Mouse (Mus musculus) forebrain, embryonic 11.5 days (tissue): Measurements from ENCODE around the gene Gm11020. TPM values are rescaled to one million over a fixed set of nuclear protein-coding genes. Genes with fewer than 3 reads are reported as not detected.

ENCODE experiments used
- ATAC-seq: fragments of 200-750 bp; cut with Nextera tagmentation; replicated peaks from 2 replicates; pipeline ENCODE4 v1.8.0; 2017; ENCODE audit warnings: moderate TSS enrichment; ENCODE audit not compliant: low FRiP score
- DNase-seq: peaks from one replicate; pipeline ENCODE4 v3.0.0-alpha.2; 2017; ENCODE audit warnings: low spot score
- H3K27ac ChIP-seq: fragments of 300-500 bp; sonication (generic); 2 replicates; pipeline ENCODE4 v1.5.1; 2014; ENCODE audit warnings: low read depth, low read length
- H3K27me3 ChIP-seq: fragments of 300-500 bp; sonication (generic); 2 replicates; pipeline ENCODE4 v1.6.1; 2014; ENCODE audit warnings: mild to moderate bottlenecking, low read length, mixed read lengths; ENCODE audit not compliant: control insufficient read depth, insufficient read depth
- H3K36me3 ChIP-seq: fragments of 300-500 bp; sonication (generic); 2 replicates; pipeline ENCODE4 v1.6.1; 2014; ENCODE audit warnings: mild to moderate bottlenecking, low read length, moderate library complexity, mixed read lengths; ENCODE audit not compliant: control insufficient read depth, insufficient read depth
- H3K4me1 ChIP-seq: fragments of 300-500 bp; sonication (generic); replicated peaks from 2 replicates; pipeline ENCODE4 v1.6.1; 2014; ENCODE audit warnings: low read length, mixed read lengths; ENCODE audit not compliant: control insufficient read depth, insufficient read depth
- H3K4me2 ChIP-seq: fragments of 300-500 bp; sonication (generic); 2 replicates; pipeline ENCODE4 v1.6.1; 2014; ENCODE audit warnings: low read depth, mild to moderate bottlenecking, low read length, moderate library complexity, mixed read lengths; ENCODE audit not compliant: severe bottlenecking
- H3K4me3 ChIP-seq: fragments of 300-500 bp; sonication (generic); 2 replicates; pipeline ENCODE4 v1.5.1; 2014; ENCODE audit warnings: low read depth, low read length
- H3K9ac ChIP-seq: fragments of 300-500 bp; sonication (generic); 2 replicates; pipeline ENCODE4 v1.6.1; 2014; ENCODE audit warnings: low read length
- H3K9me3 ChIP-seq: fragments of 300-500 bp; sonication (generic); 2 replicates; pipeline ENCODE4 v1.6.1; 2016; ENCODE audit warnings: low read length, mixed read lengths; ENCODE audit not compliant: control insufficient read depth
- WGBS: fragments of 180-500 bp; shearing (Covaris S2); extraction: QIAGEN DNeasy Blood & Tissue Kit; methylation state at CpG from one replicate; pipeline ENCODE4 v1.1.7; 2014; 5-methylcytosine and 5-hydroxymethylcytosine counted together
- polyA plus RNA-seq: library from polyadenylated mRNA; unstranded; fragments of >200 nt; fragmentation: Nextera tagmentation; extraction: Ambion mirVana; gene quantifications from 2 replicates; pipeline ENCODE4 v1.2.1, GENCODE M21; 2014

Gene Gm11020
- polyA plus RNA-seq, 1 experiment from 2014 or later, result not detected

DNA sequence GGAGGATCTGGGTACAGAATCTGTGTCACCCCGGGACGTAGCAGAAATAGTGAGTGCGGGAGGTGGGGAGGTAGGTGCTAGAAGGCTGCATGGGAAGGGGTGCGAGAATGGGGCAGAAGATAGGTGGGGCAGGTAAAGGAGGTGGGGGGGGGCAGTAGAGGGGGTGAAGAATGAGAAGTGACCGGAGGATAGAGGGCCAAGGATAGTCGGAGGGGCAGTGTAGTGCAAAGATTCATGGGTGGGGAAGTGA is 18.5 kb downstream of the Gm11020 start:
- Histone ChIP-seq H3K9ac (peak overlapping the region; percentile 74), H3K4me1 (no peaks in the 10 kb centered on the region; the same call in 1 of the 2 replicates), H3K27ac (no peak overlapping the region), H3K4me3 (peak overlapping the region; percentile 55), H3K4me2 (peak overlapping the region; percentile 85), H3K27me3 (no peaks in the 10 kb centered on the region), H3K36me3 (no peaks in the 10 kb centered on the region), H3K9me3 (no peaks in the 10 kb centered on the region)
- 5% methylated on average over 6 of the region's 6 CpGs for WGBS
- DNase-seq, result no peak
- ATAC-seq, result no peak

DNA sequence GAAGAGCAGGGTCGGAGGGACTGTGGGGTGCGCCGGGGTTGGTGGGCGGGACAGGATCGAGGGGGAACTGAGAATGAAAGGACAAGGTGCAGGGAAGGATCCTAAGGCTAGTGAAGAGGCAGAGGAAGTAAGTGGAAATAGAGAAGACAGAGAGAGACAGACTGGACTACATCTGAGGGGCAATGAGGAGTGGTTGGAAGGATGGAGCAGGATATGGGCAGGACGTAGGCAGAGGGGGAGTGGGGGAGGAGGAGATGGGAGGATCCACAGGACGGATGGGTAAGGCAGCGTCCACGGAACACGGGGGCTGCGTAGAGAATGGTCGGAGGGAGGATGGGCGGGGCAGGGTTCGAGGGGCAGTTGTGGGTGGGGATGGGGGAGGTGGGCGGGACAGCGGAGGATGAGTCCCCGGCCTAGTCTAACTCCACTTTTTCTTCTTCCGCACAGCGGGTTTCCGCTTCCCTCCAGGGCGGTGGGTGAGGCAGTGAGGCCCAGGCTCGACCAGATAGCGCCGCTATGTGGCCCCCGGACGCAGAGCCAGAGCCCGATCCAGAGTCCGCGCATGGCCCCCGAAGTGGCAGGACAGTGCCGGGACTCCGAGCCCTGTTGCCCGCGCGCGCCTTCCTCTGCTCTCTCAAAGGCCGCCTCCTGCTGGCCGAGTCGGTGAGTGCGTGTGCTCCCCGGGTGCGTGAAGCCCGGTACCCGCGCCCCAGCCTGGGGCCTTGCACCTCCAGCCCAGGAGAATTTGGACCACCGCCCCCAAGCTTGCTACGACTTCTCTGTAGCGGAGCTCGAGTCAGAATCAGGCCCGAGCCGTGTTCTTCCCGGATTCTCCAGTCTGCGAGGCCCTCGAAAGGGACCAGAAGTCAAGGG is 19.1 kb downstream of the Gm11020 start:
- peak; percentile 91 for DNase-seq
- Histone ChIP-seq H3K4me1 (no peaks in the 10 kb centered on the region; the same call in 1 of the 2 replicates), H3K36me3 (no peaks in the 10 kb centered on the region), H3K27ac (peak overlapping the region; percentile 31), H3K9me3 (no peaks in the 10 kb centered on the region), H3K4me2 (peak overlapping the region; percentile 85), H3K9ac (peak overlapping the region; percentile 74), H3K4me3 (peak overlapping the region; percentile 55), H3K27me3 (no peaks in the 10 kb centered on the region)
- WGBS, result under 1% methylated on average over 45 of the region's 54 CpGs
- ATAC-seq, result peak; percentile 80

DNA sequence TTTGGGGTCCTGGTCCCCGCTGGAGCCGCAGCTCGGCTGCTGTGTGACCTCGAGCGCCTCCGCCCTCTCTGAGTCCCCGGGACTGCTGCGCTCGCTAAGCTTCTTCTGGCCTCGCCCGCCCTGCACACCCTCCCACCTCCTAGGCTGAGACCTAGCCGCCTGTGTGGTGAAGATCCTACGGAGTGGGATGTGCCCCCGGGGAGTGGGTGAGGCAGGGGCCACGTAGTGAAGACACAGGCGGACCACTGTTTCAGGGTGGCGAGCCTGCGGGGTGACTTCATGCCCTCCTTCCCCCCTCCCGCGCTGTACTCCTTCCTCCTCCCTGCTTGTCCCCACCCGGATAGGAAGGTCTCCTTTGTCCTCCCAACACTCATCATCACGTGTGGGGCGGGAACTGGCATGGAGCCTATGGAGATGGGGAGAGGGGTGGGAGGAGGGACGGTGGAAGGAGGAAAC is 19.8 kb downstream of the Gm11020 start:
- no peak for DNase-seq
- WGBS, result under 1% methylated on average over 22 of the region's 24 CpGs

DNA sequence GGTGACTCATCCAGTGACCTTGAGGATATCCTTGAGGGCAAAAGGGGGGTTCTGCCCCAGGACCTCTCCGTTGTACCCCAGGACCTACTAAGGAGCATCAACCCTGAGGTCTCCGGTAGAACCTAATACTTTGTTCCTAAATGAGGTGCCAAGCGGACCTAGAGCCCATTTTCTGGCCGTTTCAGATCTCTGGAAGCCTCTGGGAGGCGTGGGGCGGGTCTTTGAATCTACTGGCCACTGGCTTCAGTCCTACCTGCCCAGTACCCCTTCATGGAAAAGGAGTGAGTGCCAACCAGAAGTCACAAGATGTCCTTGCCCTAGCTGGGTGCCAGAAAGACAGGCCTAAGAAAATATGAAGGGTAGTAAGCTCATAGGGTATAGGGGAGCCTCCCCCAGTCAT is 20.3 kb downstream of the Gm11020 start:
- no peak for ATAC-seq
- DNase-seq, result no peak
- Histone ChIP-seq H3K9me3 (no peaks in the 10 kb centered on the region), H3K27ac (no peak overlapping the region), H3K4me1 (no peaks in the 10 kb centered on the region; the same call in 1 of the 2 replicates), H3K4me3 (peak overlapping the region; percentile 55; the same call in 1 of the 2 replicates), H3K4me2 (peak overlapping the region; percentile 85), H3K9ac (peak overlapping the region; percentile 10; the same call in 1 of the 2 replicates), H3K36me3 (no peaks in the 10 kb centered on the region), H3K27me3 (no peaks in the 10 kb centered on the region)
- WGBS, result 48% methylated on average over 6 of the region's 6 CpGs

More for the DNA sequence above, 19.8 kb downstream of the Gm11020 start:
- Histone ChIP-seq H3K4me2 (peak overlapping the region; percentile 85), H3K27ac (peak overlapping the region; percentile 31; the same call in 1 of the 2 replicates), H3K9ac (peak overlapping the region; percentile 74), H3K27me3 (no peaks in the 10 kb centered on the region), H3K4me3 (peak overlapping the region; percentile 55), H3K4me1 (no peaks in the 10 kb centered on the region; the same call in 1 of the 2 replicates), H3K36me3 (no peaks in the 10 kb centered on the region), H3K9me3 (no peaks in the 10 kb centered on the region)
- peak; percentile 73 for ATAC-seq

DNA sequence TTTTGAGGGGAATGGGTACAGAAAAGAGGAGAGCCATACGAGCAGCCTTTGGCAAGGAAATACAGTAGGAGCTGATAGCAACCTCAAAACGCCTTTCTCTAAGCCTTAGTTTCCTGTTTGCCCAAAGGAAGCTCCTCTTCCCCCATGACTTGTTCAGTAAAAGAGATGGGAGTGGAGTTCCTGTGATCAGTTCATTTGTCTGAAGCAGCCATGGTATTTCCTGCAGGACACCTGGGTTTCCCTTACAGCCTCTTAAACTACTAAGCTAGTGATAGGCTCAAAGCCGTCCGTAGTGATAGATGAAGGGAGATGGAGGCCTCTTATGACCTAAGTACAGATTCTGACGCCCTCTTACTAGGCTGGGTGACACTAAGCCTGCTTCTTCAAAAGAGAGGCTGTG is 21.1 kb downstream of the Gm11020 start:
- Histone ChIP-seq H3K9me3 (no peaks in the 10 kb centered on the region), H3K4me1 (no peaks in the 10 kb centered on the region; the same call in 1 of the 2 replicates), H3K36me3 (no peaks in the 10 kb centered on the region), H3K4me3 (no peak overlapping the region), H3K27me3 (no peaks in the 10 kb centered on the region), H3K9ac (no peak overlapping the region), H3K4me2 (no peak overlapping the region), H3K27ac (no peak overlapping the region)
- WGBS, result 85% methylated on average over 5 of the region's 5 CpGs
- DNase-seq (no peak), ATAC-seq (no peak)

DNA sequence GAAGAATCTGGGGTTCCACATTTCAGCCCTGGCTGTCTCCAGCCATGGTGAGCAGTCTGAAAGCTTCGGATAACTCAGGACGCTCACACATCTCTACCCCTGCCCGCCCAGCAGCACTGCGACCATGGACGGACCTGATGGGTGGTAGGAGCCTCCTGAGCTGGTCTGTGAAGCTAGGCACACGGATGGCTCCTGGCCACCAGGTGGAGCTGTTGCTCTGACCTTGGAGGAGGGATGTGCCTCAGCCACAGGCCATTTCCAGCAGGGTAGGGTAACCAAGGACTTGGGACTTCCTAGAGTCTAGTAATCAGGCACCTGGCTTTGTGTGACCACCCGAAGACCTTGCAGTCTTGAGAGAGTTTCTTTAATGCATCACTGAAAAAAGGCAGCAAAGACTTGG is 22.6 kb downstream of the Gm11020 start:
- Histone ChIP-seq H3K27me3 (no peaks in the 10 kb centered on the region), H3K27ac (no peak overlapping the region), H3K4me3 (no peak overlapping the region), H3K36me3 (no peaks in the 10 kb centered on the region; the same call in 1 of the 2 replicates), H3K4me2 (no peak overlapping the region), H3K4me1 (no peaks in the 10 kb centered on the region; the same call in 1 of the 2 replicates), H3K9me3 (no peaks in the 10 kb centered on the region), H3K9ac (no peak overlapping the region)
- WGBS, result 12% methylated on average over 7 of the region's 7 CpGs
- ATAC-seq, result peak; percentile 28
- DNase-seq, result peak; percentile 91

DNA sequence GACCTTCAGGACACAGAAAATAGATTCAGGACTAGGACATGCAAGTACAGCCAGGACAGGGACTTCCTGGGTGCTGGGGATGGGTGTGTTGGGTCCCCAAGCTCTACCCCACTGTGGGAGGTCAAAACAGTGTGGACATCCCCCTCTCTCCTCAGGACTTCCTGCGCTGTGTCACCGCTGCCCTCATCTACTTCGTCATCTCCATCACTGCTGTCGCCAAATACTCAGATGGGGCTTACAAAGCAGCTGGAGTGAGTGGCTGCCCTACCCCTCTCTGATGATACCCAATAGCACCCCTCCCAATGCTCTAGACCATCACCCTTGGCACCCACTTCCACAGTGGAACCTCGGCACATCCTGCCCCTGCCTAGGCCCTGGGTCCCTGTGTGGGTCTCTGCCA is 23.3 kb downstream of the Gm11020 start:
- DNase-seq (no peak), ATAC-seq (no peak)
- 87% methylated on average over 5 of the region's 5 CpGs for WGBS
- Histone ChIP-seq H3K4me3 (no peak overlapping the region), H3K4me1 (no peaks in the 10 kb centered on the region; the same call in 1 of the 2 replicates), H3K9me3 (no peaks in the 10 kb centered on the region), H3K36me3 (no peaks in the 10 kb centered on the region; the same call in 1 of the 2 replicates), H3K27me3 (no peaks in the 10 kb centered on the region), H3K9ac (no peak overlapping the region), H3K27ac (no peak overlapping the region), H3K4me2 (no peak overlapping the region)

DNA sequence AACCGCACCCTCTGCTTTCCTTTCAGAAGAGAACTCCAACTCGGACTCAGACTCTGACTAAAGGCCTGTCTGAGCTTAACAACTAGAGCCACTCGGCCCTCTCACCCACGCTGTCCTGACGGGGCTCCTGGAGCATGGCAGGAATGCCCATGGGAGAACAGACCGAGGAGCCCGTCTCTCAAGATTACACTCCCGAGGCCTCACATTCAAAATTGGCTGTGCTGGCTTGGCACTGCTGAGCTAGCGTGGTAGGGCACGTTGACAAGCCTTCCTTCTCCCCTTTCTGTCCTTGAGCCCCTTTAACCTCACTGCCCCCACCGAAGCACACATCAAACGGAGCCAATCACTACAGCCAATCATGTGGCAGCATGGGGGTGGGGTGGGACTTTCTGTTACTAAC is 25.3 kb downstream of the Gm11020 start:
- ATAC-seq (no peak), DNase-seq (no peak)
- H3K4me3 ChIP-seq, result no peak overlapping the region
- no peaks in the 10 kb centered on the region for H3K4me1 ChIP-seq
- no peak overlapping the region for H3K27ac ChIP-seq
- H3K36me3 ChIP-seq, result no peaks in the 10 kb centered on the region; the same call in 1 of the 2 replicates
- no peak overlapping the region for H3K4me2 ChIP-seq
- H3K9ac ChIP-seq, result no peak overlapping the region
- no peaks in the 10 kb centered on the region for H3K9me3 ChIP-seq
- 57% methylated on average over 12 of the region's 12 CpGs for WGBS
- H3K27me3 ChIP-seq, result no peaks in the 10 kb centered on the region
